Mouse (Mus musculus) intestine, embryonic 14.5 days (tissue): ENCODE results near the gene Cdk19. TPM values are rescaled to one million over a fixed set of nuclear protein-coding genes. Genes with fewer than 3 reads are reported as not detected.
A peak's percentile ranks its signal among the peaks of the same experiment; 100 is the strongest.

ENCODE experiments used
- ATAC-seq: fragments of 200-750 bp; cut with Nextera tagmentation; replicated peaks from 2 replicates; pipeline ENCODE4 v1.8.0; 2017; ENCODE audit warnings: low read depth, moderate number of reproducible peaks, moderate TSS enrichment, moderate library complexity; ENCODE audit not compliant: low FRiP score, low TSS enrichment
- DNase-seq: peaks from one replicate; pipeline ENCODE4 v3.0.0-alpha.2; 2018; ENCODE audit warnings: low spot score
- H3K27ac ChIP-seq: fragments of 300-500 bp; sonication (generic); 2 replicates; pipeline ENCODE4 v1.5.1; 2014; ENCODE audit warnings: low read depth, mild to moderate bottlenecking, control low read depth
- H3K27me3 ChIP-seq: fragments of 300-500 bp; sonication (generic); replicated peaks from 2 replicates; pipeline ENCODE4 v1.6.1; 2014; ENCODE audit warnings: low read length, control low read depth; ENCODE audit not compliant: control insufficient read depth, insufficient read depth
- H3K36me3 ChIP-seq: fragments of 300-500 bp; sonication (generic); 2 replicates; pipeline ENCODE4 v1.6.1; 2014; ENCODE audit warnings: low read length, control low read depth; ENCODE audit not compliant: control insufficient read depth, insufficient read depth
- H3K4me1 ChIP-seq: fragments of 300-500 bp; sonication (generic); replicated peaks from 2 replicates; pipeline ENCODE4 v1.6.1; 2014; ENCODE audit warnings: low read length, control low read depth, mixed read lengths; ENCODE audit not compliant: control insufficient read depth, insufficient read depth
- H3K4me2 ChIP-seq: fragments of 300-500 bp; sonication (generic); 2 replicates; pipeline ENCODE4 v1.6.1; 2014; ENCODE audit warnings: low read length
- H3K4me3 ChIP-seq: fragments of 300-500 bp; sonication (generic); 2 replicates; pipeline ENCODE4 v1.5.1; 2014; ENCODE audit warnings: low read depth, low read length, control low read depth, mixed read lengths
- H3K9ac ChIP-seq: fragments of 300-500 bp; sonication (generic); 2 replicates; pipeline ENCODE4 v1.6.1; 2014; ENCODE audit warnings: mild to moderate bottlenecking, low read length
- H3K9me3 ChIP-seq: fragments of 300-500 bp; sonication (generic); 2 replicates; pipeline ENCODE4 v1.6.1; 2016; ENCODE audit warnings: low read length, control low read depth; ENCODE audit not compliant: control insufficient read depth
- WGBS: fragments of 180-500 bp; shearing (Covaris S2); extraction: QIAGEN DNeasy Blood & Tissue Kit; methylation state at CpG from one replicate; pipeline ENCODE4 v1.1.7; 2014; 5-methylcytosine and 5-hydroxymethylcytosine counted together
- polyA plus RNA-seq: library from polyadenylated mRNA; unstranded; fragments of >200 nt; fragmentation: Nextera tagmentation; extraction: Ambion mirVana; gene quantifications from 2 replicates; pipeline ENCODE4 v1.2.1, GENCODE M21; 2014

Gene Cdk19
- polyA plus RNA-seq, 1 experiment from 2014 or later, result 8.7 TPM

GRCm38 (mm10) chr10:40497301-40498041 is 158.1 kb downstream of the Cdk19 start:
- DNase-seq (no peak), ATAC-seq (no peak)
- whole genome bisulfite sequencing, result 54% methylated on average over 9 of the region's 9 CpGs
- Histone ChIP-seq H3K27ac (no peak overlapping the region), H3K4me2 (no peak overlapping the region), H3K27me3 (no peaks in the 10 kb centered on the region), H3K9ac (no peak overlapping the region), H3K4me3 (no peak overlapping the region), H3K36me3 (no peaks in the 10 kb centered on the region), H3K4me1 (peaks cover 4% of the 10 kb centered on the region; the same call in 1 of the 2 replicates), H3K9me3 (no peaks in the 10 kb centered on the region)

GRCm38 (mm10) chr10:40498426-40498825 is 159.1 kb downstream of the Cdk19 start:
- no peak overlapping the region for H3K27ac ChIP-seq
- 80% methylated on average over 4 of the region's 4 CpGs for WGBS
- H3K4me1 ChIP-seq, result peaks cover 4% of the 10 kb centered on the region; the same call in 1 of the 2 replicates
- DNase-seq (no peak), ATAC-seq (no peak)
- no peak overlapping the region for H3K4me3 ChIP-seq
- no peaks in the 10 kb centered on the region for H3K27me3 ChIP-seq
- H3K36me3 ChIP-seq, result no peaks in the 10 kb centered on the region
- H3K9me3 ChIP-seq, result no peaks in the 10 kb centered on the region
- H3K9ac ChIP-seq, result no peak overlapping the region
- no peak overlapping the region for H3K4me2 ChIP-seq

- Histone ChIP-seq H3K4me3 (no peak overlapping the region), H3K4me1 (peaks cover 4% of the 10 kb centered on the region; the same call in 1 of the 2 replicates), H3K36me3 (no peaks in the 10 kb centered on the region), H3K4me2 (peak overlapping the region; percentile 9; the same call in 1 of the 2 replicates), H3K9me3 (no peaks in the 10 kb centered on the region), H3K9ac (no peak overlapping the region), H3K27me3 (no peaks in the 10 kb centered on the region), H3K27ac (0 out of 2 replicates have a peak overlapping the region, but pooled peaks have one; percentile 33)
- peak; percentile 77 for ATAC-seq
- 62% methylated on average over 18 of the region's 18 CpGs for WGBS
- no peak for DNase-seq
Observed at GRCm38 (mm10) chr10:40499314-40500252, 160.2 kb downstream of the Cdk19 start.

GRCm38 (mm10) chr10:40500723-40501245 is 161.4 kb downstream of the Cdk19 start:
- Histone ChIP-seq H3K4me1 (0 out of 2 replicates have a peak, but pooled peaks cover 4% of the 10 kb centered on the region), H3K27me3 (no peaks in the 10 kb centered on the region), H3K9ac (no peak overlapping the region), H3K4me3 (no peak overlapping the region), H3K4me2 (no peak overlapping the region), H3K9me3 (no peaks in the 10 kb centered on the region), H3K36me3 (no peaks in the 10 kb centered on the region), H3K27ac (no peak overlapping the region)
- WGBS, result 91% methylated on average over 7 of the region's 7 CpGs
- no peak for DNase-seq
- no peak for ATAC-seq

GRCm38 (mm10) chr10:40502734-40503133 is 163.4 kb downstream of the Cdk19 start:
- H3K4me3 ChIP-seq, result no peak overlapping the region
- no peak for DNase-seq
- ATAC-seq, result no peak
- no peaks in the 10 kb centered on the region for H3K27me3 ChIP-seq
- no peak overlapping the region for H3K27ac ChIP-seq
- 0 out of 2 replicates have a peak, but pooled peaks cover 2% of the 10 kb centered on the region for H3K4me1 ChIP-seq
- no peak overlapping the region for H3K9ac ChIP-seq
- no peaks in the 10 kb centered on the region for H3K9me3 ChIP-seq
- WGBS, result 78% methylated on average over 3 of the region's 3 CpGs
- H3K36me3 ChIP-seq, result no peaks in the 10 kb centered on the region
- no peak overlapping the region for H3K4me2 ChIP-seq

- WGBS, result 81% methylated on average over 5 of the region's 5 CpGs
- Histone ChIP-seq H3K36me3 (no peaks in the 10 kb centered on the region), H3K4me1 (no peaks in the 10 kb centered on the region)
Observed at GRCm38 (mm10) chr10:40510356-40510755, 171.0 kb downstream of the Cdk19 start.

GRCm38 (mm10) chr10:40511221-40511677 is 171.9 kb downstream of the Cdk19 start:
- H3K27ac ChIP-seq, result 0 out of 2 replicates have a peak overlapping the region, but pooled peaks have one; percentile 7
- H3K9me3 ChIP-seq, result no peaks in the 10 kb centered on the region
- no peak for ATAC-seq
- no peaks in the 10 kb centered on the region for H3K4me1 ChIP-seq
- no peak overlapping the region for H3K4me3 ChIP-seq
- no peaks in the 10 kb centered on the region for H3K36me3 ChIP-seq
- H3K4me2 ChIP-seq, result no peak overlapping the region
- no peaks in the 10 kb centered on the region for H3K27me3 ChIP-seq
- H3K9ac ChIP-seq, result no peak overlapping the region
- WGBS, result 76% methylated on average over 8 of the region's 8 CpGs
- DNase-seq, result peak; percentile 49

More at GRCm38 (mm10) chr10:40510356-40510755, 171.0 kb downstream of the Cdk19 start:
- Histone ChIP-seq H3K9me3 (no peaks in the 10 kb centered on the region), H3K27ac (no peak overlapping the region), H3K4me3 (no peak overlapping the region), H3K4me2 (no peak overlapping the region), H3K27me3 (no peaks in the 10 kb centered on the region), H3K9ac (no peak overlapping the region)
- no peak for ATAC-seq
- peak; percentile 50 for DNase-seq

GRCm38 (mm10) chr10:40512185-40512584 is 172.8 kb downstream of the Cdk19 start:
- no peak overlapping the region for H3K4me2 ChIP-seq
- WGBS, result 90% methylated on average over 6 of the region's 6 CpGs
- H3K27me3 ChIP-seq, result no peaks in the 10 kb centered on the region
- H3K9ac ChIP-seq, result no peak overlapping the region
- ATAC-seq (no peak), DNase-seq (peak; percentile 34)
- H3K4me3 ChIP-seq, result no peak overlapping the region
- no peak overlapping the region for H3K27ac ChIP-seq
- H3K9me3 ChIP-seq, result no peaks in the 10 kb centered on the region
- H3K36me3 ChIP-seq, result no peaks in the 10 kb centered on the region
- no peaks in the 10 kb centered on the region for H3K4me1 ChIP-seq
